Mouse (Mus musculus) adrenal gland, postnatal 36 days (tissue): ENCODE measurements around the gene Gm5141. TPM values are rescaled to one million over a fixed set of nuclear protein-coding genes. Genes with fewer than 3 reads are reported as not detected.
A peak's percentile ranks its signal among the peaks of the same experiment; 100 is the strongest.
"Not testable (repeated sequence)": the region's sequence is repeated elsewhere in the genome, so short reads cannot be mapped to it uniquely, and the experiment has no call there.

Experiments used
- DNase-seq, 2 experiments: peaks; one replicate each; pipeline ENCODE4 v3.0.0; 2021; ENCODE audit warnings: mixed read lengths in 1 of 2
- long read RNA-seq, 2 experiments: library from polyadenylated mRNA; stranded (forward); transcript quantifications; one replicate each; pipeline ENCODE4 v2.0.0; 2021; ENCODE audit warnings: borderline sequencing depth in 2 of 2
- microRNA-seq: library from miRNA; unstranded; fragments of <30 nt; microRNA quantifications from one replicate; pipeline ENCODE4 v1.2.0, GENCODE M21; 2021
- total RNA-seq, 2 experiments: library from RNA; stranded (reverse); gene quantifications; 2 replicates each; pipeline ENCODE4 v1.2.3; 2021

Gm5141 gene
- total RNA-seq, result 1 to 10 TPM; 1.3 to 1.9 TPM
- long read RNA-seq, experiment 1, partial matches to known transcripts, result 0 of 1 reads
- long read RNA-seq, experiment 1, other reads (novel, unspliced or antisense), result 0 of 1 reads
- long read RNA-seq, experiment 2, result 0 reads

- DNase-seq, result peak; percentile 20 to 45
These were observed at the start of gene Gm5141 for GRCm38 (mm10) chr13:62785199-62786134. Gene Gm5141 (minus strand): TSS chr13:62785808.

- DNase-seq, result no peak
These were observed 47.7 kb upstream of the Gm5141 start for GRCm38 (mm10) chr13:62833341-62833740.

GRCm38 (mm10) chr13:62832239-62832638 lies 46.6 kb upstream of the Gm5141 start:
- no peak for DNase-seq

- not testable (repeated sequence) for DNase-seq
These were observed 30.1 kb upstream of the Gm5141 start for GRCm38 (mm10) chr13:62815705-62816104.

GRCm38 (mm10) chr13:62812713-62813112 lies 27.1 kb upstream of the Gm5141 start:
- DNase-seq, result no peak

GRCm38 (mm10) chr13:62807981-62808380 lies 22.4 kb upstream of the Gm5141 start:
- not testable (repeated sequence) for DNase-seq

GRCm38 (mm10) chr13:62786135-62786493 lies 506 bp upstream of the Gm5141 start:
- DNase-seq, result not testable (repeated sequence)

- DNase-seq, result peak; percentile 11 to 42
These were observed 21.8 kb downstream of the Gm5141 start for GRCm38 (mm10) chr13:62763806-62764205.

- peak; percentile 51 to 63 for DNase-seq
These were observed 24.9 kb downstream of the Gm5141 start, which contains the start of gene Platr25 for GRCm38 (mm10) chr13:62760432-62761415. Gene Platr25 (minus strand): TSS chr13:62760709.

- DNase-seq, result no peak
These were observed 52.3 kb downstream of the Gm5141 start for GRCm38 (mm10) chr13:62733322-62733721.

Small RNA genes within 50 kb of the gene (microRNA-seq; reads per million reads assigned to microRNA genes)
- not detected for gene Gm24588
- gene Mir713, result not detected

Other genes with a start within 250 kb of the Gm5141 start
- not detected for gene Zfp935, start 227.3 kb downstream of the Gm5141 start, total RNA-seq
- 1 to 10 TPM; 3.2 to 4.9 TPM for gene Zfp934, start 214.6 kb downstream of the Gm5141 start, total RNA-seq
- 1 to 10 TPM in 1 of 2 experiments, under 1 TPM in 1; 0.89 to 1.8 TPM for gene 6720489N17Rik, start 161.6 kb downstream of the Gm5141 start, total RNA-seq
- 1 to 10 TPM; 4.6 to 4.7 TPM for gene Platr25, start 25.1 kb downstream of the Gm5141 start, total RNA-seq
- 1 to 10 TPM; 1.2 to 6.5 TPM for gene Fbp2, start 72.6 kb upstream of the Gm5141 start, total RNA-seq
- gene Fbp1, start 102.5 kb upstream of the Gm5141 start, total RNA-seq, result 1 to 10 TPM; 1.3 to 1.4 TPM
- gene 2010111I01Rik, start 179.1 kb upstream of the Gm5141 start, total RNA-seq, result 10 to 100 TPM; 80.6 to 90.0 TPM